Mouse (Mus musculus) liver, adult 2 months (tissue): Measurements from ENCODE around the gene A630076J17Rik. TPM values are rescaled to one million over a fixed set of nuclear protein-coding genes. Genes with fewer than 3 reads are reported as not detected.

ENCODE experiments used
- DNase-seq: peaks from one replicate; pipeline ENCODE4 v3.0.0-alpha.2; 2011; ENCODE audit warnings: low read depth, low spot score; ENCODE audit errors: extremely low read depth
- H3K27ac ChIP-seq: fragments of 200-500 bp; replicated peaks from 2 replicates; pipeline ENCODE4 v1.5.1; 2012; ENCODE audit warnings: low read depth, mild to moderate bottlenecking, control low read depth, inconsistent platforms, low read length; ENCODE audit not compliant: insufficient read depth
- H3K27me3 ChIP-seq: fragments of 200-500 bp; 2 replicates; pipeline ENCODE4 v1.6.1; 2012; ENCODE audit warnings: mild to moderate bottlenecking, moderate library complexity, low read length, inconsistent platforms; ENCODE audit not compliant: control insufficient read depth, insufficient read depth
- H3K36me3 ChIP-seq: fragments of 200-500 bp; 2 replicates; pipeline ENCODE4 v1.6.1; 2012; ENCODE audit warnings: low read length, inconsistent platforms; ENCODE audit not compliant: control insufficient read depth, insufficient read depth
- H3K4me1 ChIP-seq: fragments of 200-500 bp; 2 replicates; pipeline ENCODE4 v1.6.1; 2011; ENCODE audit warnings: low read length; ENCODE audit not compliant: control insufficient read depth, insufficient read depth
- H3K4me3 ChIP-seq: fragments of 200-500 bp; 2 replicates; pipeline ENCODE4 v1.5.1; 2011; ENCODE audit warnings: low read depth, mild to moderate bottlenecking, control low read depth, low read length, moderate library complexity; ENCODE audit not compliant: insufficient read depth
- H3K79me2 ChIP-seq: fragments of 200-500 bp; 2 replicates; pipeline ENCODE4 v1.6.1; 2012; ENCODE audit warnings: inconsistent platforms, mild to moderate bottlenecking, low read length, moderate library complexity; ENCODE audit not compliant: control insufficient read depth, insufficient read depth
- H3K9ac ChIP-seq: fragments of 200-500 bp; 2 replicates; pipeline ENCODE4 v1.6.1; 2012; ENCODE audit warnings: low read depth, mild to moderate bottlenecking, control low read depth, inconsistent platforms, low read length
- CTCF ChIP-seq: fragments of 200-500 bp; IDR thresholded peaks from 2 replicates; pipeline ENCODE4 v1.5.1; 2011; ENCODE audit warnings: low read depth, low read length, control low read depth
- POLR2A ChIP-seq: fragments of 200-500 bp; IDR thresholded peaks from 2 replicates; pipeline ENCODE4 v1.6.1; 2011; ENCODE audit warnings: low read length, control low read depth; ENCODE audit not compliant: insufficient read depth; ENCODE audit errors: extremely low read depth
- WGBS: fragments of 180-500 bp; shearing (Covaris S2); methylation state at CpG from one replicate; pipeline ENCODE4 v1.1.7; 2018; 5-methylcytosine and 5-hydroxymethylcytosine counted together
- polyA plus RNA-seq: library from polyadenylated mRNA; depleted of rRNA; stranded (reverse); fragments of >200 nt; gene quantifications from 2 replicates; pipeline ENCODE4 v1.2.3, GENCODE M21; 2012
- total RNA-seq: library from RNA; depleted of rRNA; stranded (reverse); fragments of >200 nt; gene quantifications from 2 replicates; pipeline ENCODE4 v1.2.3, GENCODE M21; 2014

A630076J17Rik gene
- total and polyA plus RNA-seq, 2 experiments = not detected

DNA sequence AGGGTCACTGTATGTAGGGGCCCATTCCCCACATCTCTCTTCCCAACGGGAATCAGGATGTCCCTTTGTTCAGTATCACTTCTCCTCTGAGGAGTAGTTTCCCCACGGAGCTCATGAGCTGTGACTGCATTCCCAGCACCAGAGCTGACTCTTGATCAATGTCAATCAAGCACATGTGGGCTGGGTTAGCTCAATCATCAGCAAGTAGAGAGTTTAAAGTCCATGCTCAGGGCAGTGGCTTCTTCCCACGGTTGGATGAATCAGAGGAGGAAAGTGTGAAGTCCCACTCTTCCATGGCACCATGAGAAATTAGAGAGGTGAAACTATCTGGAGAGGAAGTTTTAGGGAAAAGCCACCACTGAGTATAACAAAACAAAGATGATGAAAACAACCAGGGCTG, 18.6 kb downstream of the A630076J17Rik start:
- Histone ChIP-seq H3K4me3 (no peak overlapping the region), H3K79me2 (no peaks in the 10 kb centered on the region), H3K4me1 (no peaks in the 10 kb centered on the region), H3K36me3 (no peaks in the 10 kb centered on the region), H3K27ac (no peak overlapping the region), H3K9ac (no peak overlapping the region), H3K27me3 (no peaks in the 10 kb centered on the region)
- 27% methylated on average over 3 of the region's 3 CpGs for WGBS
- TF ChIP-seq POLR2A (no peak), CTCF (no peak)
- no peak for DNase-seq

DNA sequence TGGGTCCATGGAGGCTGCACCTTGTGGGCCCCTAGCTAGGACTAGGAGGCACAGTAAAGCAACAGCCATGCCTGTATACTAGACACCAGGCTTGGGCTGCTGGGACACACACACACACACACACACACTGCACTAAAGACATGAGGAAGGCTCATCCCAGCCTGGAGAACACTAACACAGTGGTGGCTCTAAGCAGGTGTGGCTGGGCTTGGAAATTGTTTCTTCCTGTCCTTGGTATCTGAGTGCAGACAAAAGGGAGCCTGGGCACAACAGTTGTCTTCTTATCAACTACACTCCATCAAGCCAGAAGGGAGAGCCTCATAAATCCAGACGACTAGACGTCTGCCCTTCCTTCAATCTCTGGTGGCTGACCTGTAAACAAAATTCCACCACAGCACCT, 19.9 kb downstream of the A630076J17Rik start:
- no peak for TF ChIP-seq CTCF
- H3K27me3 ChIP-seq = no peaks in the 10 kb centered on the region
- H3K4me3 ChIP-seq = no peak overlapping the region
- H3K4me1 ChIP-seq = no peaks in the 10 kb centered on the region
- no peak overlapping the region for H3K9ac ChIP-seq
- WGBS = 84% methylated on average over 2 of the region's 2 CpGs
- no peaks in the 10 kb centered on the region for H3K36me3 ChIP-seq
- no peak for DNase-seq
- no peak overlapping the region for H3K27ac ChIP-seq
- no peaks in the 10 kb centered on the region for H3K79me2 ChIP-seq

DNA sequence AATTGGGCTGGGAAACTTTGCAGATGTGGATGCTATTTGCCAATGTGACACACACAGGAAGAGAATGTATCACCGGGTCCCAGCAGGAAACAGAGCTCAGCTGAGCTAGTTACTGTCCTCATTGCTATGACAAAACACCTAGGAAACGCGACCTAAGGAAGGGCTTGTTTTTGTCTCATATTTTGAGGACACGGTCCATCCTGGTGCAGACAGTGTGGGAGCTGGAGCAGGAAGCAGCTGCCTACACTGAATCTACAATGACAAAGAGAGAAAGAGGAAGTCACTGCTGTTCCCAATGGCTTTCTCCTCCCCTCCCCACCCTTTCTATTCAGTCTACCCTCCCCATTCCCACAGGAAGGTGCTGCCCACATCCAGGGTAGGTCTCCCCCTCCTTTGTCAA, 21.6 kb downstream of the A630076J17Rik start:
- no peaks in the 10 kb centered on the region for H3K27me3 ChIP-seq
- H3K4me3 ChIP-seq = no peak overlapping the region
- no peaks in the 10 kb centered on the region for H3K4me1 ChIP-seq
- H3K79me2 ChIP-seq = no peaks in the 10 kb centered on the region
- no peak for DNase-seq
- no peaks in the 10 kb centered on the region for H3K36me3 ChIP-seq
- no peak overlapping the region for H3K27ac ChIP-seq
- TF ChIP-seq POLR2A (no peak), CTCF (no peak)
- 63% methylated on average over 4 of the region's 4 CpGs for WGBS
- H3K9ac ChIP-seq = no peak overlapping the region

DNA sequence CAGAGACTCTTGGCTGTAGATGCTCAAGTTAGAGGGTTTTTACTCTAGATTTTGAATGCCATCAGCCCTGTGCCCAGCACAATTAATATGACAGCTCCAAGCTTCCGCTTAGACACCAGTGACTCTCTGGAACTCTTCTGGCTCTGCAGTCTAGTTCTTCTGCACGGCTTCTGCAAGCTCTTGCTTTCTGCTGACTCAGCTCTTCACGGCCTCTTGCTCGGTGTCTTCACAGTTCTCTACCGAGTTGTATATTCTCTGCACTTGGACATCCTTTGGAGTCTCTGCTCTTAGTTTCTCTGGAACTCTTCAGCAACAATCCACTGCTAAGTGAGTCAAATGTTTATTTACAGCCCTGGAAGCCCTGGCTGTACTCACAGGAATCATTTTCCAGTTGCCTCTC, 23.5 kb downstream of the A630076J17Rik start:
- H3K36me3 ChIP-seq = no peaks in the 10 kb centered on the region
- 84% methylated on average over 5 of the region's 5 CpGs for WGBS
- H3K4me1 ChIP-seq = no peaks in the 10 kb centered on the region
- H3K4me3 ChIP-seq = no peak overlapping the region
- H3K9ac ChIP-seq = no peak overlapping the region
- no peak for DNase-seq
- no peak overlapping the region for H3K27ac ChIP-seq
- H3K79me2 ChIP-seq = no peaks in the 10 kb centered on the region
- TF ChIP-seq CTCF = no peak
- no peak for TF ChIP-seq POLR2A
- H3K27me3 ChIP-seq = no peaks in the 10 kb centered on the region

DNA sequence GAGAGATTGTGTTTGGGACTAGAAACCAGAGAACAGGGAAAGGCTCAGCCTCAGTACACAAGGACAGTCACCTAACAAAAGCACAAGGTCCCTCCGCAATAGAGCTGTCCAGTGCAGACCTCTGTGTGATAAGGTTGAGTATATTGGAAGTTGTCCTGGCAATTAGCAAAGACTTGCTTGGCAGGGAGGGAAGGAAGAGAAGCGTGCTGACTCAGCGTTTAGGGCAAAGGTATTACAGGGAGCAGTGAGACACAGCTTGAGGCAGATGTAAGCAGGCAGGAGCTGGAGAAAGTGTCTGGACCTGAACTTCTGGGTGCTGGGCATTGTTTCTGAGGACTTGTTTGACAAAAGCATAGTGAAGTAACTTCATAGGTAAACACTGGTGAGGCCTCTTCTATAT, 25.6 kb downstream of the A630076J17Rik start:
- Histone ChIP-seq H3K27me3 (no peaks in the 10 kb centered on the region), H3K27ac (no peak overlapping the region), H3K79me2 (no peaks in the 10 kb centered on the region), H3K36me3 (no peaks in the 10 kb centered on the region), H3K4me3 (no peak overlapping the region), H3K4me1 (no peaks in the 10 kb centered on the region), H3K9ac (no peak overlapping the region)
- DNase-seq = no peak
- 57% methylated on average over 3 of the region's 3 CpGs for WGBS
- TF ChIP-seq POLR2A = no peak
- no peak for TF ChIP-seq CTCF

DNA sequence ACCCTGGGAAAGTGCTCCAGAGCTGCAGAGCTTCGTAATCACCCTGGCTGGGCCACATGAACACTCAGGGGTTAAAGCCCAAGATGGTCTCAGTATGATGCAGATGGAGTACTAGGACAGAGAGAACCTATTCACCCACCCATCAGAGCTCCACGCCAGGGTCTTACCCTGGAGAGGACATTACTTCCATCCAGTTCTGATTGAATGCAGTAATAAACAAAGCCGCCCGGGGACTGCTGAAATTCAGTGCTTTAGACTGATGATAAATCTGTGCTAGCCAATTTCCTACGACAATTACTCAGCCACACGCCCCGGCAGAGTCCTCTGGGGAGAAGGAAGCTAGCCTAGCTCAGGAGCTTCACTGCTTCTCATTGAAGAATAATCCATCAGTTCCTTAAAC, 26.3 kb downstream of the A630076J17Rik start:
- no peaks in the 10 kb centered on the region for H3K4me1 ChIP-seq
- DNase-seq = no peak
- H3K27me3 ChIP-seq = no peaks in the 10 kb centered on the region
- H3K79me2 ChIP-seq = no peaks in the 10 kb centered on the region
- WGBS = 83% methylated on average over 7 of the region's 7 CpGs
- TF ChIP-seq POLR2A = no peak
- no peak for TF ChIP-seq CTCF
- no peak overlapping the region for H3K9ac ChIP-seq
- no peaks in the 10 kb centered on the region for H3K36me3 ChIP-seq
- H3K4me3 ChIP-seq = no peak overlapping the region
- H3K27ac ChIP-seq = no peak overlapping the region
